Mouse (Mus musculus) central nervous system, embryonic 18 days (tissue): ENCODE results near the gene Natd1. TPM values are rescaled to one million over a fixed set of nuclear protein-coding genes. Genes with fewer than 3 reads are reported as not detected.

ENCODE experiments used
- polyA plus RNA-seq: library from polyadenylated mRNA; depleted of rRNA; stranded (reverse); fragments of >200 nt; gene quantifications from 2 replicates; pipeline ENCODE4 v1.2.3, GENCODE M21; 2012; rRNA removed

The Natd1 gene
- 29.0 and 31.0 TPM in 2 replicates for polyA plus RNA-seq

GRCm38 (mm10) chr11:60914491-60914890 lies at the start of gene Natd1:
Gene Natd1 (minus strand): TSS chr11:60914750.

DNA sequence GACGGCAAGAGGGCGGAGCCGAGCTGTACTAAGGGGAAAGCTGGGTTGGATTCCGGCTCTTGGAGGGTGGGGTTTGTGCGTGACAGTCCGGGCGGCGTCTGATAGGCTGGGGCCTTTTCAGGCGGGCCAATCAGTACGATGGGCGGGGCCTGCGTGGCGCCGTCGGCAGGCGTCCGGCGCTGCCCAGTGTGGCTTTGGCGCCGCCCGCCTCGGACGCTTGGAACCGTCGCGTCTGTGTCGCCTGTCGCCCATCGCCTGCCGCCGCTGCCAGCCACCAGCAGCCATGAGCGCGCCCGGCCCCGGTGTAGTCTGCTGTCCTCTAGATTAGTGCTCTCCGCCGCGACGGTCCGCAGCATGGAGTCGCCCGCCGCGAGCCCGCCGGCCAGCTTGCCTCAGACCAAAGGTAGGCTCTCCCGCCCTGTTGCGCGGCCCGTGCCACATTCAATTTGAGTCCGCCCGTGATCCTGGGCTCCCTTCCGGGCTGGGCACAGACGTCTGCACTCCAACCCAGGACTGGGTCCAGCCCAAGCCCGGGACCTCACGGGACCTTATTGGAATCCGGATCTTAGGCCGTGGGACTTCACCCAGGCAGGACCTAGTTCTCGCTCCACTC lies 17.4 kb upstream of the Natd1 start, which contains the start of gene Map2k3:
Map2k3 (plus strand) TSS at position 165 of the 613 bp plus-strand sequence.

GRCm38 (mm10) chr11:60878675-60879294 lies 35.8 kb downstream of the Natd1 start, which contains the start of gene Tmem11:
Gene Tmem11 (minus strand): TSS chr11:60879272.

Other genes with a start within 250 kb of the Natd1 start
- gene Llgl1, start 215.0 kb downstream of the Natd1 start, polyA plus RNA-seq: 67.8 and 72.7 TPM in 2 replicates
- gene Flii, start 187.5 kb downstream of the Natd1 start, polyA plus RNA-seq: 152 and 161 TPM in 2 replicates
- gene Mief2, start 186.4 kb downstream of the Natd1 start, polyA plus RNA-seq: 26.7 and 28.2 TPM in 2 replicates
- gene Top3a, start 137.4 kb downstream of the Natd1 start, polyA plus RNA-seq: 7.4 and 8.2 TPM in 2 replicates
- gene Smcr8, start 137.2 kb downstream of the Natd1 start, polyA plus RNA-seq: 9.8 and 10.1 TPM in 2 replicates
- gene Shmt1, start 103.0 kb downstream of the Natd1 start, polyA plus RNA-seq: 4.2 and 6.5 TPM in 2 replicates
- gene Dhrs7b, start 84.1 kb downstream of the Natd1 start, polyA plus RNA-seq: 17.2 and 17.9 TPM in 2 replicates
- 62.0 and 66.9 TPM in 2 replicates for gene Tmem11, start 35.5 kb downstream of the Natd1 start, polyA plus RNA-seq
- 13.3 and 14.5 TPM in 2 replicates for gene Map2k3, start 17.3 kb upstream of the Natd1 start, polyA plus RNA-seq
- gene Kcnj12, start 107.8 kb upstream of the Natd1 start, polyA plus RNA-seq: 8.8 and 9.4 TPM in 2 replicates
- 1.4 and 1.9 TPM in 2 replicates for gene Tnfrsf13b, start 212.0 kb upstream of the Natd1 start, polyA plus RNA-seq